Mouse (Mus musculus): ENCODE results near the gene Pfkfb3. TPM values are rescaled to one million over a fixed set of nuclear protein-coding genes. Genes with fewer than 3 reads are reported as not detected.

Gene Pfkfb3
- polyA plus RNA-seq, 1 experiment: 22.2 TPM

GRCm38 (mm10) chr2:11428621-11429020 lies 125.3 kb downstream of the Pfkfb3 start:
- Histone ChIP-seq H3K4me1 (ENCODE audit: control insufficient read depth, insufficient read depth, low read length) (peaks cover 21% of the 10 kb centered on the region), H3K4me3 (ENCODE audit: insufficient read depth, low read depth, low read length) (no peak overlapping the region), H3K27ac (ENCODE audit: insufficient read depth, low read depth, low read length) (peak overlapping the region; percentile 53; the same call in 1 of the 2 replicates), H3K27me3 (replicated peaks; ENCODE audit: control insufficient read depth, insufficient read depth, low read length) (no peaks in the 10 kb centered on the region), H3K36me3 (ENCODE audit: control insufficient read depth, insufficient read depth, low read length) (no peaks in the 10 kb centered on the region)
- DNase-seq: peak; percentile 28
- WGBS: 91% methylated on average over 4 of the region's 4 CpGs
- TF ChIP-seq CTCF (conservative IDR thresholded peaks at IDR 0.05; ENCODE audit: insufficient read depth, insufficient read length, low read depth, low read length) (no peak), POLR2A (IDR thresholded peaks at IDR 0.05; ENCODE audit: low read depth, low read length) (no peak)

- Histone ChIP-seq H3K27ac (ENCODE audit: insufficient read depth, low read depth, low read length) (no peak overlapping the region), H3K4me3 (ENCODE audit: insufficient read depth, low read depth, low read length) (no peak overlapping the region), H3K36me3 (ENCODE audit: control insufficient read depth, insufficient read depth, low read length) (no peaks in the 10 kb centered on the region), H3K4me1 (ENCODE audit: control insufficient read depth, insufficient read depth, low read length) (peaks cover 18% of the 10 kb centered on the region), H3K27me3 (replicated peaks; ENCODE audit: control insufficient read depth, insufficient read depth, low read length) (no peaks in the 10 kb centered on the region)
- no peak for TF ChIP-seq POLR2A (IDR thresholded peaks at IDR 0.05; ENCODE audit: low read depth, low read length)
- 91% methylated on average over 6 of the region's 6 CpGs for WGBS
- no peak for DNase-seq
Observed at GRCm38 (mm10) chr2:11427596-11427995, 126.3 kb downstream of the Pfkfb3 start.

GRCm38 (mm10) chr2:11426379-11426778 lies 127.5 kb downstream of the Pfkfb3 start:
- H3K4me3 ChIP-seq (ENCODE audit: insufficient read depth, low read depth, low read length): no peak overlapping the region
- DNase-seq: peak; percentile 64
- no peaks in the 10 kb centered on the region for H3K27me3 ChIP-seq (replicated peaks; ENCODE audit: control insufficient read depth, insufficient read depth, low read length)
- TF ChIP-seq CTCF (conservative IDR thresholded peaks at IDR 0.05; ENCODE audit: insufficient read depth, insufficient read length, low read depth, low read length): no peak
- TF ChIP-seq POLR2A (IDR thresholded peaks at IDR 0.05; ENCODE audit: low read depth, low read length): no peak
- no peaks in the 10 kb centered on the region for H3K36me3 ChIP-seq (ENCODE audit: control insufficient read depth, insufficient read depth, low read length)
- peaks cover 13% of the 10 kb centered on the region for H3K4me1 ChIP-seq (ENCODE audit: control insufficient read depth, insufficient read depth, low read length)
- peak overlapping the region; percentile 39; the same call in 1 of the 2 replicates for H3K27ac ChIP-seq (ENCODE audit: insufficient read depth, low read depth, low read length)
- WGBS: 31% methylated on average over 3 of the region's 3 CpGs

GRCm38 (mm10) chr2:11425421-11426131 lies 128.3 kb downstream of the Pfkfb3 start:
- H3K36me3 ChIP-seq (ENCODE audit: control insufficient read depth, insufficient read depth, low read length): no peaks in the 10 kb centered on the region
- DNase-seq: peak; percentile 88
- H3K4me3 ChIP-seq (ENCODE audit: insufficient read depth, low read depth, low read length): no peak overlapping the region
- WGBS: 17% methylated on average over 5 of the region's 5 CpGs
- no peaks in the 10 kb centered on the region for H3K27me3 ChIP-seq (replicated peaks; ENCODE audit: control insufficient read depth, insufficient read depth, low read length)
- H3K27ac ChIP-seq (ENCODE audit: insufficient read depth, low read depth, low read length): peak overlapping the region; percentile 56; the same call in 1 of the 2 replicates
- peaks cover 13% of the 10 kb centered on the region for H3K4me1 ChIP-seq (ENCODE audit: control insufficient read depth, insufficient read depth, low read length)
- TF ChIP-seq CTCF (conservative IDR thresholded peaks at IDR 0.05; ENCODE audit: insufficient read depth, insufficient read length, low read depth, low read length) (no peak), POLR2A (IDR thresholded peaks at IDR 0.05; ENCODE audit: low read depth, low read length) (no peak)

GRCm38 (mm10) chr2:11424252-11424651 lies 129.6 kb downstream of the Pfkfb3 start:
- Histone ChIP-seq H3K4me1 (ENCODE audit: control insufficient read depth, insufficient read depth, low read length) (peaks cover 13% of the 10 kb centered on the region), H3K4me3 (ENCODE audit: insufficient read depth, low read depth, low read length) (no peak overlapping the region), H3K27me3 (replicated peaks; ENCODE audit: control insufficient read depth, insufficient read depth, low read length) (no peaks in the 10 kb centered on the region), H3K27ac (ENCODE audit: insufficient read depth, low read depth, low read length) (no peak overlapping the region), H3K36me3 (ENCODE audit: control insufficient read depth, insufficient read depth, low read length) (no peaks in the 10 kb centered on the region)
- 86% methylated on average over 5 of the region's 5 CpGs for WGBS
- no peak for DNase-seq
- TF ChIP-seq POLR2A (IDR thresholded peaks at IDR 0.05; ENCODE audit: low read depth, low read length) (no peak), CTCF (conservative IDR thresholded peaks at IDR 0.05; ENCODE audit: insufficient read depth, insufficient read length, low read depth, low read length) (no peak)

GRCm38 (mm10) chr2:11423421-11423820 lies 130.5 kb downstream of the Pfkfb3 start:
- H3K36me3 ChIP-seq (ENCODE audit: control insufficient read depth, insufficient read depth, low read length): no peaks in the 10 kb centered on the region
- no peaks in the 10 kb centered on the region for H3K27me3 ChIP-seq (replicated peaks; ENCODE audit: control insufficient read depth, insufficient read depth, low read length)
- H3K4me1 ChIP-seq (ENCODE audit: control insufficient read depth, insufficient read depth, low read length): peaks cover 13% of the 10 kb centered on the region
- no peak overlapping the region for H3K4me3 ChIP-seq (ENCODE audit: insufficient read depth, low read depth, low read length)
- H3K27ac ChIP-seq (ENCODE audit: insufficient read depth, low read depth, low read length): no peak overlapping the region
- DNase-seq: no peak
- no peak for TF ChIP-seq POLR2A (IDR thresholded peaks at IDR 0.05; ENCODE audit: low read depth, low read length)
- TF ChIP-seq CTCF (conservative IDR thresholded peaks at IDR 0.05; ENCODE audit: insufficient read depth, insufficient read length, low read depth, low read length): no peak
- 97% methylated on average over 2 of the region's 2 CpGs for WGBS

- Histone ChIP-seq H3K4me3 (ENCODE audit: insufficient read depth, low read depth, low read length) (no peak overlapping the region), H3K36me3 (ENCODE audit: control insufficient read depth, insufficient read depth, low read length) (no peaks in the 10 kb centered on the region), H3K27me3 (replicated peaks; ENCODE audit: control insufficient read depth, insufficient read depth, low read length) (no peaks in the 10 kb centered on the region), H3K27ac (ENCODE audit: insufficient read depth, low read depth, low read length) (no peak overlapping the region), H3K4me1 (ENCODE audit: control insufficient read depth, insufficient read depth, low read length) (peaks cover 13% of the 10 kb centered on the region)
- TF ChIP-seq POLR2A (IDR thresholded peaks at IDR 0.05; ENCODE audit: low read depth, low read length): no peak
- TF ChIP-seq CTCF (conservative IDR thresholded peaks at IDR 0.05; ENCODE audit: insufficient read depth, insufficient read length, low read depth, low read length): peak; percentile 37; the same call in 1 of the 2 replicates
- DNase-seq: no peak
- 91% methylated on average over 3 of the region's 3 CpGs for WGBS
Observed at GRCm38 (mm10) chr2:11422384-11422783, 131.5 kb downstream of the Pfkfb3 start.

Other genes with a start within 250 kb of the Pfkfb3 start
- gene Rbm17, start 50.1 kb upstream of the Pfkfb3 start, polyA plus RNA-seq (2012; rRNA removed): 41.3 and 48.7 TPM in 2 replicates
- not detected in 2 replicates for gene Gm17490, start 72.2 kb upstream of the Pfkfb3 start, polyA plus RNA-seq (2012; rRNA removed)
- 0.14 and 0.42 TPM in 2 replicates for gene Il2ra, start 88.7 kb upstream of the Pfkfb3 start, polyA plus RNA-seq (2012; rRNA removed)
- 22.4 and 22.5 TPM in 2 replicates for gene Il15ra, start 151.2 kb upstream of the Pfkfb3 start, polyA plus RNA-seq (2012; rRNA removed)
- 53.6 and 67.5 TPM in 2 replicates for gene Fbh1, start 223.5 kb upstream of the Pfkfb3 start, polyA plus RNA-seq (2012; rRNA removed)
- 50.4 and 54.7 TPM in 2 replicates for gene Ankrd16, start 223.8 kb upstream of the Pfkfb3 start, polyA plus RNA-seq (2012; rRNA removed)